Mouse (Mus musculus): ENCODE data around the gene Cux1.

GRCm38 (mm10) chr5:136215211-136215610, 352.1 kb downstream of the Cux1 start:
- TF ChIP-seq POLR2A (IDR thresholded peaks at IDR 0.05; ENCODE audit: control insufficient read depth, extremely low read depth, insufficient read depth, low read length, poor library complexity) (no peak), CTCF (IDR thresholded peaks at IDR 0.05; ENCODE audit: borderline replicate concordance, control insufficient read depth, extremely low read depth, insufficient read depth, low read length, poor library complexity) (no peak)
